In genomic region chrX:135768043-135768548, GRCm38 (mm10) we compare ENCODE assay signal across 20 mouse cellular contexts. TPM values are rescaled to one million over a fixed set of nuclear protein-coding genes. Genes with fewer than 3 reads are reported as not detected.
"Had no signal": no experiment of that assay in that cellular context is flagged by ENCODE, and none has a peak within 500 bp of the region (broad histone marks: within the 10 kb centered on the region; RNA-seq: fewer than 3 reads in every experiment).

No protein-coding gene starts in this region.

- H3K36me3 ChIP-seq: limb, embryonic 12.5 days; limb, embryonic 15.5 days; liver, embryonic 15.5 days had no signal

- H3K4me3 ChIP-seq: limb, embryonic 12.5 days; limb, embryonic 15.5 days; liver, embryonic 15.5 days had no signal

- ATAC-seq: inflammation-experienced regulatory T-cells, adult 6 months had no signal

- H3K4me1 ChIP-seq: limb, embryonic 12.5 days; limb, embryonic 15.5 days; liver, embryonic 15.5 days had no signal

- H3K4me2 ChIP-seq: limb, embryonic 12.5 days; limb, embryonic 15.5 days; liver, embryonic 15.5 days; midbrain, embryonic 11.5 days had no signal

- H3K9me3 ChIP-seq: limb, embryonic 12.5 days; limb, embryonic 15.5 days; liver, embryonic 15.5 days had no signal

- H3K27ac ChIP-seq: limb, embryonic 12.5 days; limb, embryonic 15.5 days; liver, embryonic 15.5 days had no signal

- H3K9ac ChIP-seq: limb, embryonic 12.5 days; limb, embryonic 15.5 days; liver, embryonic 15.5 days had no signal

- DNase-seq: kidney, adult 18-20 months; kidney, adult 9 months; kidney, postnatal 14 days; kidney, postnatal 4 days; left cerebral cortex, postnatal 4 days; lung, adult 2 months; lung, postnatal 14 days; lung, postnatal 4 days; midbrain, embryonic 14.5 days; thymus, postnatal 25 days had no signal

- H3K27me3 ChIP-seq: limb, embryonic 15.5 days; liver, embryonic 15.5 days had no signal

RNA-seq across cellular contexts. Expression of gene Tmsb15a, which starts 43.0 kb away (rescaled TPM):
- polyA plus RNA-seq: inflammation-experienced regulatory T-cells, adult 6 months; kidney, embryonic 16.5 days; limb, embryonic 12.5 days; liver, embryonic 15.5 days; lung, adult 2 months; lung, embryonic 16.5 days; midbrain, embryonic 11.5 days; midbrain, embryonic 14.5 days; midbrain, postnatal 0 days; neural tube, embryonic 11.5 days; neural tube, embryonic 14.5 days had no signal
